Mouse (Mus musculus): ENCODE measurements around the gene Fan1. TPM values are rescaled to one million over a fixed set of nuclear protein-coding genes. Genes with fewer than 3 reads are reported as not detected.
A peak's percentile ranks its signal among the peaks of the same experiment; 100 is the strongest.

The Fan1 gene
- polyA plus RNA-seq (2012; ENCODE audit: insufficient read depth, insufficient read length, missing spikeins): 2.3 and 3.0 TPM in 2 replicates

- Histone ChIP-seq H3K4me1 (ENCODE audit: control insufficient read depth, insufficient read depth, insufficient read length, low read length) (peaks cover 5% of the 10 kb centered on the region; the same call in 1 of the 2 replicates), H3K4me3 (ENCODE audit: insufficient read depth, low read depth, low read length) (peak within 1 kb of the TSS; percentile 85), H3K27ac (replicated peaks; ENCODE audit: low read depth, low read length) (peak within 1 kb of the TSS; percentile 86)
Measured at GRCm38 (mm10) chr7:64373830-64374562, at the start of gene Fan1. Fan1 (minus strand) TSS chr7:64374095.

- H3K4me3 ChIP-seq (ENCODE audit: insufficient read depth, low read depth, low read length): no peak overlapping the region
- no peak overlapping the region for H3K27ac ChIP-seq (replicated peaks; ENCODE audit: low read depth, low read length)
- no peaks in the 10 kb centered on the region for H3K4me1 ChIP-seq (ENCODE audit: control insufficient read depth, insufficient read depth, insufficient read length, low read length)
Measured at GRCm38 (mm10) chr7:64403989-64404388, 30.1 kb upstream of the Fan1 start.

- Histone ChIP-seq H3K4me3 (ENCODE audit: insufficient read depth, low read depth, low read length) (no peak overlapping the region), H3K4me1 (ENCODE audit: control insufficient read depth, insufficient read depth, insufficient read length, low read length) (no peaks in the 10 kb centered on the region), H3K27ac (replicated peaks; ENCODE audit: low read depth, low read length) (no peak overlapping the region)
Measured at GRCm38 (mm10) chr7:64402452-64402851, 28.6 kb upstream of the Fan1 start.

- Histone ChIP-seq H3K4me1 (ENCODE audit: control insufficient read depth, insufficient read depth, insufficient read length, low read length) (no peaks in the 10 kb centered on the region), H3K4me3 (ENCODE audit: insufficient read depth, low read depth, low read length) (no peak overlapping the region), H3K27ac (replicated peaks; ENCODE audit: low read depth, low read length) (peak overlapping the region; percentile 54)
Measured at GRCm38 (mm10) chr7:64400725-64401124, 26.8 kb upstream of the Fan1 start.

GRCm38 (mm10) chr7:64392819-64393151, 18.9 kb upstream of the Fan1 start:
- H3K4me1 ChIP-seq (ENCODE audit: control insufficient read depth, insufficient read depth, insufficient read length, low read length): peaks cover 2% of the 10 kb centered on the region; the same call in 1 of the 2 replicates
- peak overlapping the region; percentile 53 for H3K27ac ChIP-seq (replicated peaks; ENCODE audit: low read depth, low read length)
- H3K4me3 ChIP-seq (ENCODE audit: insufficient read depth, low read depth, low read length): peak overlapping the region; percentile 77

GRCm38 (mm10) chr7:64392122-64392818, 18.4 kb upstream of the Fan1 start, which contains the start of the genes Mphosph10 and Mcee:
Mphosph10 (minus strand) TSS chr7:64392268.
Mcee (plus strand) TSS chr7:64392607.
- Histone ChIP-seq H3K27ac (replicated peaks; ENCODE audit: low read depth, low read length) (peak within 1 kb of the TSS; percentile 70), H3K4me3 (ENCODE audit: insufficient read depth, low read depth, low read length) (peak within 1 kb of the TSS; percentile 77), H3K4me1 (ENCODE audit: control insufficient read depth, insufficient read depth, insufficient read length, low read length) (peaks cover 2% of the 10 kb centered on the region; the same call in 1 of the 2 replicates)

- Histone ChIP-seq H3K27ac (replicated peaks; ENCODE audit: low read depth, low read length) (no peak overlapping the region; the same call in 1 of the 2 replicates), H3K4me1 (ENCODE audit: control insufficient read depth, insufficient read depth, insufficient read length, low read length) (peaks cover 2% of the 10 kb centered on the region; the same call in 1 of the 2 replicates), H3K4me3 (ENCODE audit: insufficient read depth, low read depth, low read length) (peak overlapping the region; percentile 77)
Measured at GRCm38 (mm10) chr7:64391479-64391878, 17.6 kb upstream of the Fan1 start.

GRCm38 (mm10) chr7:64373147-64373829, 607 bp downstream of the Fan1 start:
- H3K4me1 ChIP-seq (ENCODE audit: control insufficient read depth, insufficient read depth, insufficient read length, low read length): peaks cover 5% of the 10 kb centered on the region; the same call in 1 of the 2 replicates
- peak overlapping the region; percentile 85 for H3K4me3 ChIP-seq (ENCODE audit: insufficient read depth, low read depth, low read length)
- peak overlapping the region; percentile 86 for H3K27ac ChIP-seq (replicated peaks; ENCODE audit: low read depth, low read length)

GRCm38 (mm10) chr7:64371940-64372878, 1.7 kb downstream of the Fan1 start:
- H3K27ac ChIP-seq (replicated peaks; ENCODE audit: low read depth, low read length): no peak overlapping the region

GRCm38 (mm10) chr7:64369841-64370240, 4.1 kb downstream of the Fan1 start:
- peak overlapping the region; percentile 68 for H3K27ac ChIP-seq (replicated peaks; ENCODE audit: low read depth, low read length)
- H3K4me3 ChIP-seq (ENCODE audit: insufficient read depth, low read depth, low read length): no peak overlapping the region
- H3K4me1 ChIP-seq (ENCODE audit: control insufficient read depth, insufficient read depth, insufficient read length, low read length): peaks cover 5% of the 10 kb centered on the region; the same call in 1 of the 2 replicates

More at GRCm38 (mm10) chr7:64371940-64372878, 1.7 kb downstream of the Fan1 start:
- Histone ChIP-seq H3K4me3 (ENCODE audit: insufficient read depth, low read depth, low read length) (no peak overlapping the region), H3K4me1 (ENCODE audit: control insufficient read depth, insufficient read depth, insufficient read length, low read length) (peaks cover 5% of the 10 kb centered on the region; the same call in 1 of the 2 replicates)

- H3K4me1 ChIP-seq (ENCODE audit: control insufficient read depth, insufficient read depth, insufficient read length, low read length): 0 out of 2 replicates have a peak, but pooled peaks cover 2% of the 10 kb centered on the region
- no peak overlapping the region for H3K4me3 ChIP-seq (ENCODE audit: insufficient read depth, low read depth, low read length)
- no peak overlapping the region for H3K27ac ChIP-seq (replicated peaks; ENCODE audit: low read depth, low read length)
Measured at GRCm38 (mm10) chr7:64365863-64366262, 8.0 kb downstream of the Fan1 start.

- no peaks in the 10 kb centered on the region for H3K4me1 ChIP-seq (ENCODE audit: control insufficient read depth, insufficient read depth, insufficient read length, low read length)
Measured at GRCm38 (mm10) chr7:64360586-64360945, 13.3 kb downstream of the Fan1 start.

GRCm38 (mm10) chr7:64359943-64360585, 13.8 kb downstream of the Fan1 start:
- Histone ChIP-seq H3K4me3 (ENCODE audit: insufficient read depth, low read depth, low read length) (no peak overlapping the region), H3K4me1 (ENCODE audit: control insufficient read depth, insufficient read depth, insufficient read length, low read length) (no peaks in the 10 kb centered on the region), H3K27ac (replicated peaks; ENCODE audit: low read depth, low read length) (no peak overlapping the region)

More at GRCm38 (mm10) chr7:64360586-64360945, 13.3 kb downstream of the Fan1 start:
- no peak overlapping the region for H3K4me3 ChIP-seq (ENCODE audit: insufficient read depth, low read depth, low read length)
- H3K27ac ChIP-seq (replicated peaks; ENCODE audit: low read depth, low read length): no peak overlapping the region

GRCm38 (mm10) chr7:64358666-64359065, 15.2 kb downstream of the Fan1 start:
- no peak overlapping the region for H3K4me3 ChIP-seq (ENCODE audit: insufficient read depth, low read depth, low read length)
- no peaks in the 10 kb centered on the region for H3K4me1 ChIP-seq (ENCODE audit: control insufficient read depth, insufficient read depth, insufficient read length, low read length)
- H3K27ac ChIP-seq (replicated peaks; ENCODE audit: low read depth, low read length): no peak overlapping the region
